Mouse (Mus musculus) brain, embryonic 14.5 days (tissue): ENCODE measurements around the gene Pagr1a.

Experiments
- CTCF ChIP-seq: fragments of 200-500 bp; IDR thresholded peaks from 2 replicates; pipeline ENCODE4 v1.5.1; 2012; ENCODE audit warnings: inconsistent platforms, mild to moderate bottlenecking, moderate library complexity, borderline replicate concordance; ENCODE audit not compliant: insufficient read depth, insufficient read length; ENCODE audit errors: extremely low read depth
- POLR2A ChIP-seq: fragments of 200-500 bp; IDR thresholded peaks from 2 replicates; pipeline ENCODE4 v1.6.1; 2012; ENCODE audit warnings: mild to moderate bottlenecking, inconsistent platforms, borderline replicate concordance; ENCODE audit not compliant: poor library complexity, insufficient read depth, insufficient read length, severe bottlenecking; ENCODE audit errors: extremely low read depth

- no peak for TF ChIP-seq POLR2A
- TF ChIP-seq CTCF, result no peak
Observed at GRCm38 (mm10) chr7:126996449-126996848, 20.7 kb downstream of the Pagr1a start.
